Mouse (Mus musculus): Measurements from ENCODE around the gene Cdk7. TPM values are rescaled to one million over a fixed set of nuclear protein-coding genes. Genes with fewer than 3 reads are reported as not detected.
A peak's percentile ranks its signal among the peaks of the same experiment; 100 is the strongest.

The Cdk7 gene
- polyA plus RNA-seq (2016; fragmentation: Nextera tagmentation; extraction: Ambion mirVana), result 76.6 and 77.0 TPM in 2 replicates

DNA sequence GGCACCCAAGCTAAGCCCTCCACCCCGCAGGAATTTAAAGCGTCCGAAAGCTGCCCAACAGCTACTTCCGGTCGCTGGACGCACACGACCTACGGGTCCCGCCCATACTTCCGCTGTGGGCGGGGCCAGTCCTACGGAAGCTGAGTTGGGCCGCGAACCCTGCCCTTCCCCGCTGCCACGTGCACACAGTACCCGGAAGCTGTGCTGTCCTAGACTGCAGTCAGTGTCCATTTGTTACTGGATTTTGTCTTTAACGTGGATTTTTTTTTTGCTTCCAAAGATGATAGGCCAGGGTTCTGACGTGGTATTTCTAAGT, at the start of gene Cdk7:
Gene Cdk7, minus strand, starts transcription at position 79 of the 316 bp plus-strand sequence.
- Histone ChIP-seq H3K4me1 (replicated peaks) (peaks cover 25% of the 10 kb centered on the region), H3K9me3 (replicated peaks) (no peaks in the 10 kb centered on the region), H3K9ac (peak within 1 kb of the TSS; percentile 96), H3K27ac (ENCODE audit: poor library complexity, severe bottlenecking) (peak within 1 kb of the TSS; percentile 98), H3K4me3 (peak within 1 kb of the TSS; percentile 89), H3K4me2 (peak within 1 kb of the TSS; percentile 87), H3K36me3 (peaks cover 25% of the 10 kb centered on the region), H3K27me3 (replicated peaks) (no peaks in the 10 kb centered on the region)
- ATAC-seq (ENCODE audit: insufficient number of reproducible peaks, low FRiP score), result peak; percentile 98
- WGBS, result under 1% methylated on average over 19 of the region's 19 CpGs

DNA sequence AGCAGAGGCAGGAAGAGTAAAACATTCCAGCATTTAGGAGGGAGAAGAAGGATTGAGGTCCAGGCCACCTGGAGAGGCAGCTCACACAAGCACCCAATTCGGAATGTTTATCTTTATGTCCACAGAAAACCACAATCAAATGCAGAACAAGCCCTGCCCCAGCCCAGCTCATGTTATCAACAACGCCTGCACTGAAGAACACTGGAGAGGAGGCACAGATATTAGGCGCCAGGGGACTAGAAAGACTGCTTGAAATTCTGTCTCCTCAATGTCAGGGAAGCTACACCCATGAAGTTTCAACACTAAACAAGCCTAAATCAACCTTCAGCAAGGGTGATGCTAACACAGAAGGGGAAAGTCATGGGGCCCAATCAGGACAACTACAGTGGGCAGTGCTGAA, 46.8 kb upstream of the Cdk7 start:
- H3K4me1 ChIP-seq (replicated peaks), result peaks cover 20% of the 10 kb centered on the region
- WGBS, result 62% methylated on average over 3 of the region's 3 CpGs
- H3K27ac ChIP-seq (ENCODE audit: poor library complexity, severe bottlenecking), result no peak overlapping the region
- no peak overlapping the region for H3K9ac ChIP-seq
- no peak for ATAC-seq (ENCODE audit: insufficient number of reproducible peaks, low FRiP score)
- H3K36me3 ChIP-seq, result peaks cover 37% of the 10 kb centered on the region
- H3K4me2 ChIP-seq, result no peak overlapping the region
- H3K27me3 ChIP-seq (replicated peaks), result no peaks in the 10 kb centered on the region
- H3K9me3 ChIP-seq (replicated peaks), result no peaks in the 10 kb centered on the region
- no peak overlapping the region for H3K4me3 ChIP-seq

DNA sequence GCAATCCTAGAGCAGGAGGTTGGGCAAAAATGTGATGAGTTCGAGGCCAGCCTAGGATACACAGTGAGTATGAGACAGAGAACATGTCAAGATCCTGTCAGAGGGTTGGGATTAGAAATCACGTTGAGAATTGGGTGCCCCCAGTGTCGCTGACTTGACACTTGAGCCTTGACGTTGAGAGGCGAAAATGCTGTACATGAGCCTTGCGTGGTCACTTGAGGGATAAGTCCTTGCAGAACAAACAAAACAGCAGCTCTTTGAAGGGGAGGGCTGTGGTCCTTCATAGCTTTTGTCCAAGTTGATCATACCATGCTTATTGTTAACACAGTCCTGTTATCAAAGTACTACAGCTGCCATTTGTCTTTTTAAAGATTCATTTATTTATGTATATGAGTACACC, 46.0 kb upstream of the Cdk7 start:
- ATAC-seq (ENCODE audit: insufficient number of reproducible peaks, low FRiP score), result no peak
- Histone ChIP-seq H3K27me3 (replicated peaks) (no peaks in the 10 kb centered on the region), H3K27ac (ENCODE audit: poor library complexity, severe bottlenecking) (no peak overlapping the region), H3K36me3 (peaks cover 34% of the 10 kb centered on the region), H3K4me1 (replicated peaks) (peaks cover 16% of the 10 kb centered on the region), H3K9ac (no peak overlapping the region), H3K4me3 (no peak overlapping the region), H3K9me3 (replicated peaks) (no peaks in the 10 kb centered on the region), H3K4me2 (peak overlapping the region; percentile 94)
- WGBS, result 58% methylated on average over 6 of the region's 6 CpGs

DNA sequence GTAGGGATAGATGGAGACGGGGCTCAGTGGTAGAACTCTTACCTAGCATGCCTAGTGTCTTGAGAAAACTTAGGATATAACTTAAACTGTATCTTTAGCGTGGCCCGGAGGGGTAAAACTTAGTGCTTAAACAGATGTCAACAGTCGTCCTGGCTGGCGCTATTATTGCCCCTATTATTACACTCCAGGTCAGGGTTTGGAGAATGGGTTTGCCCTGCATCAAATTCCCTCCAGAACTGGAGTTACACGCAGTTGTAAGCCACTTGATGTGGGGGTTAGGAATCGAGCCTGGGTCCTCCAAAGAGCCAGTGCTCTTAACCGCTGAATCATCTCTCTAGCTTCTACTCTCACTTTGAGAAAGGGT, 45.3 kb upstream of the Cdk7 start:
- H3K36me3 ChIP-seq, result peaks cover 33% of the 10 kb centered on the region
- H3K9me3 ChIP-seq (replicated peaks), result no peaks in the 10 kb centered on the region
- peak overlapping the region; percentile 94 for H3K4me2 ChIP-seq
- peak overlapping the region; percentile 70 for H3K4me3 ChIP-seq
- H3K27me3 ChIP-seq (replicated peaks), result no peaks in the 10 kb centered on the region
- H3K27ac ChIP-seq (ENCODE audit: poor library complexity, severe bottlenecking), result no peak overlapping the region
- peak; percentile 26; the same call in 1 of the 2 replicates for ATAC-seq (ENCODE audit: insufficient number of reproducible peaks, low FRiP score)
- WGBS, result 10% methylated on average over 8 of the region's 8 CpGs
- peaks cover 16% of the 10 kb centered on the region for H3K4me1 ChIP-seq (replicated peaks)
- peak overlapping the region; percentile 77; the same call in 1 of the 2 replicates for H3K9ac ChIP-seq

DNA sequence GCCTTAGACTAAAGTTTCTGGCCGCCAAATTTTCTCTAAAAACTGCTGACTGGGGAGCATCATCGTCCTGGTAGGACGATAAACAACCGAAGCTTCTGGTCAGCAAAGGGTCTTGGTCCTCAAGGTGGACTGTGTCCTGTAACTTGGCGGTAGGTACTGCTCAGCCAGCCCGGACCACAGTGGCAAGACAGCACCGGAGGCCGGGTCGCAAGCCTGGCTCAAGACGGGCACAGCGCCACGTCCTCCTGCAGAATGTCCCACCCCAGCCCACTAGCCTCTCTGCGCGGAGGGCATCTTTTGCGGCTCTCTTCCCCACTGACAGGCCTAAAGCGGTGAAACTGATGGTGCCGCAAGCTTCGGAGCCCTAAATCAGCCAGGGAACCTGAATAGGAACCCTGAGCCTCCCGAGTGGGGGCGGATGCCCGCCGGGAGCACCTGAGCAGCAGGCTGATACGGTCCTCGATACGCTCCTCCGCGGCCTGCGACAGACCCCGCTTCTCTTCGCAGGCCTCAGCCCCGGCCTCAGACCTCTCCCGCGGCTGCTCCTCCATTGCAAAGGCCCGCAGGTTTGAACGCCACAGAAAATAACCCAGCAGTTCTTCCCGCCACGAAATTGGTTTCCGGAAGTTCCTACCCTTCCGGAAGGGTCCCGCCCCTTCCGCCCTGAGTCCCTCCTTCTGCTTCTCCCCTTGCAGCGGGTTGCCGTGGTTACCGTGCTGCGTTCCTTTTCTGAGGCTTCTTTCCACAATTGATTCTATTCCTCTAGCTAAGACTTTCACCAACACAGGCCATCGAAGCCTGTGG, 44.7 kb upstream of the Cdk7 start, which contains the start of gene Cenph:
Gene Cenph, minus strand, starts transcription at position 648 of the 804 bp plus-strand sequence.
- Histone ChIP-seq H3K4me2 (peak within 1 kb of the TSS; percentile 94), H3K4me3 (peak within 1 kb of the TSS; percentile 70), H3K27me3 (replicated peaks) (no peaks in the 10 kb centered on the region), H3K4me1 (replicated peaks) (peaks cover 16% of the 10 kb centered on the region), H3K27ac (ENCODE audit: poor library complexity, severe bottlenecking) (no peak within 1 kb of the TSS), H3K9ac (peak within 1 kb of the TSS; percentile 77), H3K36me3 (peaks cover 33% of the 10 kb centered on the region), H3K9me3 (replicated peaks) (no peaks in the 10 kb centered on the region)
- under 1% methylated on average over 46 of the region's 46 CpGs for WGBS
- ATAC-seq (ENCODE audit: insufficient number of reproducible peaks, low FRiP score), result peak; percentile 91

DNA sequence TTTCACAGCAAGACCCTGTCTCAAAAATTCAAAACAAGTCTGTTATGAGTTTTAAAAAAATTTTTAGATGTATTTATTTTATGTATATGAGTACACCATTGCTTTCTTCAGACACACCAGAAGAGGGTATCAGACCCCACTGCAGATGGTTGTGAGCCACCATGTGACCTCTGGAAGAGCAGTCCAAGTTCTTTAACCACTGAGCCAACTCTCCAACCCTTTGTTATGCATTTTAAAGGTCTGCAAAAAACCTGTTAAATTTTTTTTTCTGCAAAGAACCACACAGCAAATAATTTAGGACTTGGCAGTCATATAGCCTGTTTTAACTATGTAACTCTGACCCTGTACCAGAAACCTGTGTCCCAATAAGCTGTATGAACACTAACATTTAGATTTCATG, 44.0 kb upstream of the Cdk7 start:
- Histone ChIP-seq H3K27ac (ENCODE audit: poor library complexity, severe bottlenecking) (no peak overlapping the region), H3K4me1 (replicated peaks) (peaks cover 16% of the 10 kb centered on the region), H3K9me3 (replicated peaks) (no peaks in the 10 kb centered on the region), H3K4me2 (peak overlapping the region; percentile 94), H3K4me3 (peak overlapping the region; percentile 70), H3K27me3 (replicated peaks) (no peaks in the 10 kb centered on the region), H3K36me3 (peaks cover 33% of the 10 kb centered on the region), H3K9ac (peak overlapping the region; percentile 77; the same call in 1 of the 2 replicates)
- no peak for ATAC-seq (ENCODE audit: insufficient number of reproducible peaks, low FRiP score)

- Histone ChIP-seq H3K36me3 (peaks cover 14% of the 10 kb centered on the region), H3K4me3 (no peak overlapping the region), H3K9ac (no peak overlapping the region), H3K27me3 (replicated peaks) (no peaks in the 10 kb centered on the region), H3K9me3 (replicated peaks) (no peaks in the 10 kb centered on the region), H3K4me2 (no peak overlapping the region), H3K27ac (ENCODE audit: poor library complexity, severe bottlenecking) (no peak overlapping the region), H3K4me1 (replicated peaks) (peaks cover 7% of the 10 kb centered on the region; the same call in 1 of the 2 replicates)
- ATAC-seq (ENCODE audit: insufficient number of reproducible peaks, low FRiP score), result no peak
- 55% methylated on average over 2 of the region's 2 CpGs for WGBS
These were observed 24.6 kb upstream of the Cdk7 start for GRCm38 (mm10) chr13:100755329-100755728.

DNA sequence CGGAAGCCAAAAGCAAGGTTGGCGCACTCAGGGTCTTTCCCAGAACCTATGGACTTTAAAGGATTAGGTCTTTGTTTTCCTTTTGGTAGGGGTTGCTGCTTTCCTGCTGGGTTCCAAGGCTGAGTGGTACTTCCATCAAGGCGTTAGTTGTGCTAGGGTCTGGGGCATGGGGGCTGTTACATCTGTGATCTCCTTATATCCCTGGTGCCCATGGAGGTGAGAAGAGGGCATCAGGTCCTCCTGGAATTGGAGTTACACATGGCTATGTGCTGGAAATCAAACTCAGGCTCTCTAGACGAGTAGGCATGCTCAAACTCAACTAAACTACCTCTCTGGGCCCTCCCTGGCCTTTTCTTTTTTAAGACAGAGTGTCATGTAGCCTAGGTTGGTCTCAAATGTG, 23.4 kb upstream of the Cdk7 start:
- no peak for ATAC-seq (ENCODE audit: insufficient number of reproducible peaks, low FRiP score)
- Histone ChIP-seq H3K4me1 (replicated peaks) (peaks cover 7% of the 10 kb centered on the region; the same call in 1 of the 2 replicates), H3K9me3 (replicated peaks) (no peaks in the 10 kb centered on the region), H3K4me3 (no peak overlapping the region), H3K4me2 (no peak overlapping the region), H3K36me3 (peaks cover 3% of the 10 kb centered on the region), H3K9ac (no peak overlapping the region), H3K27ac (ENCODE audit: poor library complexity, severe bottlenecking) (no peak overlapping the region), H3K27me3 (replicated peaks) (no peaks in the 10 kb centered on the region)
- WGBS, result 70% methylated on average over 4 of the region's 4 CpGs

- no peaks in the 10 kb centered on the region for H3K27me3 ChIP-seq (replicated peaks)
- H3K27ac ChIP-seq (ENCODE audit: poor library complexity, severe bottlenecking), result no peak overlapping the region
- no peak overlapping the region for H3K9ac ChIP-seq
- no peak for ATAC-seq (ENCODE audit: insufficient number of reproducible peaks, low FRiP score)
- no peak overlapping the region for H3K4me3 ChIP-seq
- H3K4me1 ChIP-seq (replicated peaks), result peaks cover 7% of the 10 kb centered on the region; the same call in 1 of the 2 replicates
- H3K9me3 ChIP-seq (replicated peaks), result no peaks in the 10 kb centered on the region
- no peaks in the 10 kb centered on the region; the same call in 1 of the 2 replicates for H3K36me3 ChIP-seq
- WGBS, result 47% methylated on average over 6 of the region's 6 CpGs
- H3K4me2 ChIP-seq, result no peak overlapping the region
These were observed 22.3 kb upstream of the Cdk7 start for GRCm38 (mm10) chr13:100753011-100753410.

GRCm38 (mm10) chr13:100752529-100752928, 21.8 kb upstream of the Cdk7 start:
- no peak for ATAC-seq (ENCODE audit: insufficient number of reproducible peaks, low FRiP score)
- H3K4me1 ChIP-seq (replicated peaks), result peaks cover 7% of the 10 kb centered on the region; the same call in 1 of the 2 replicates
- H3K4me3 ChIP-seq, result no peak overlapping the region
- no peak overlapping the region for H3K27ac ChIP-seq (ENCODE audit: poor library complexity, severe bottlenecking)
- no peak overlapping the region for H3K4me2 ChIP-seq
- 66% methylated on average over 8 of the region's 8 CpGs for WGBS
- no peaks in the 10 kb centered on the region; the same call in 1 of the 2 replicates for H3K36me3 ChIP-seq
- H3K27me3 ChIP-seq (replicated peaks), result no peaks in the 10 kb centered on the region
- no peak overlapping the region for H3K9ac ChIP-seq
- no peaks in the 10 kb centered on the region for H3K9me3 ChIP-seq (replicated peaks)

DNA sequence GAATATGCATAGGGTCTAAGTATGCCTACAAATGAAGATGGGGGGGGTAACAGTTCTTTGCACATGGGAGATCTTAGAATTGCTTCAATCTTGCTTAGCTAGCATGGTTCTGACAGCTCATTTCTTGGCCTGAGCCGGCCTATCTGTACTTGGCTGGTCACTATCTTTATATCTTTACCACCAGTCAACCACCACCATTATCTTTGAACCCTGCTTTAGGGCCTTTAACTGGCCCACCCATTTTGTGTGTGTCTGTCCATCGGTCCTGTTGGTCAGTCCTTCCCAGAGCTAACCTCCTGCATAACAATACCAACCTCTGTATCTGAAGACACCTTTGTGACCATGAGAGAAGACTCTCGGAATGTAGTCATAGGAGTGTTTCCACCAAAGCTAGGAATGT, 20.7 kb upstream of the Cdk7 start:
- Histone ChIP-seq H3K27ac (ENCODE audit: poor library complexity, severe bottlenecking) (no peak overlapping the region), H3K4me3 (no peak overlapping the region), H3K4me2 (no peak overlapping the region), H3K9me3 (replicated peaks) (no peaks in the 10 kb centered on the region), H3K9ac (no peak overlapping the region), H3K27me3 (replicated peaks) (no peaks in the 10 kb centered on the region), H3K36me3 (no peaks in the 10 kb centered on the region; the same call in 1 of the 2 replicates), H3K4me1 (replicated peaks) (peaks cover 7% of the 10 kb centered on the region; the same call in 1 of the 2 replicates)
- ATAC-seq (ENCODE audit: insufficient number of reproducible peaks, low FRiP score), result no peak
- 68% methylated on average over 3 of the region's 3 CpGs for WGBS

All from heart, embryonic 12.5 days (tissue).